Mouse (Mus musculus) lung, embryonic 15.5 days (tissue): ENCODE results near the gene Rhno1. TPM values are rescaled to one million over a fixed set of nuclear protein-coding genes. Genes with fewer than 3 reads are reported as not detected.

Source experiments
- ATAC-seq: fragments of 200-750 bp; cut with Nextera tagmentation; 2 replicates; pipeline ENCODE4 v1.8.0; 2017; ENCODE audit warnings: moderate number of reproducible peaks, borderline replicate concordance; ENCODE audit not compliant: low FRiP score, low TSS enrichment; ENCODE audit errors: extremely low read depth
- H3K27ac ChIP-seq: fragments of 300-500 bp; sonication (generic); 2 replicates; pipeline ENCODE4 v1.5.1; 2015; ENCODE audit warnings: moderate library complexity, mild to moderate bottlenecking, inconsistent platforms
- H3K27me3 ChIP-seq: fragments of 300-500 bp; sonication (generic); 2 replicates; pipeline ENCODE4 v1.6.1; 2015; ENCODE audit warnings: inconsistent platforms
- H3K36me3 ChIP-seq: fragments of 300-500 bp; sonication (generic); 2 replicates; pipeline ENCODE4 v1.6.1; 2015; ENCODE audit warnings: inconsistent platforms
- H3K4me1 ChIP-seq: fragments of 300-500 bp; sonication (generic); 2 replicates; pipeline ENCODE4 v1.6.1; 2015; ENCODE audit warnings: inconsistent platforms
- H3K4me2 ChIP-seq: fragments of 300-500 bp; sonication (generic); 2 replicates; pipeline ENCODE4 v1.6.1; 2015; ENCODE audit warnings: inconsistent platforms, mild to moderate bottlenecking, moderate library complexity
- H3K4me3 ChIP-seq: fragments of 300-500 bp; sonication (generic); 2 replicates; pipeline ENCODE4 v1.5.1; 2015; ENCODE audit warnings: mild to moderate bottlenecking, inconsistent platforms
- H3K9ac ChIP-seq: fragments of 300-500 bp; sonication (generic); 2 replicates; pipeline ENCODE4 v1.6.1; 2015; ENCODE audit warnings: inconsistent platforms
- H3K9me3 ChIP-seq: fragments of 300-500 bp; sonication (generic); 2 replicates; pipeline ENCODE4 v1.6.1; 2016; ENCODE audit warnings: inconsistent platforms
- WGBS: fragments of 180-500 bp; shearing (Covaris S2); methylation state at CpG from one replicate; pipeline ENCODE4 v1.1.7; 2015; 5-methylcytosine and 5-hydroxymethylcytosine counted together
- polyA plus RNA-seq: library from polyadenylated mRNA; unstranded; fragments of >200 nt; fragmentation: Nextera tagmentation; extraction: Ambion mirVana; gene quantifications from 2 replicates; pipeline ENCODE4 v1.2.1, GENCODE M21; 2015

The Rhno1 gene
- polyA plus RNA-seq, 1 experiment from 2014 or later: 125 TPM

- Histone ChIP-seq H3K4me2 (no peak overlapping the region), H3K9ac (no peak overlapping the region), H3K4me3 (no peak overlapping the region), H3K27me3 (no peaks in the 10 kb centered on the region), H3K36me3 (no peaks in the 10 kb centered on the region), H3K9me3 (no peaks in the 10 kb centered on the region), H3K27ac (no peak overlapping the region), H3K4me1 (no peaks in the 10 kb centered on the region)
- ATAC-seq: no peak
- WGBS: 70% methylated on average over 8 of the region's 8 CpGs
Observed at GRCm38 (mm10) chr6:128315597-128315996, 47.1 kb downstream of the Rhno1 start.

- Histone ChIP-seq H3K36me3 (no peaks in the 10 kb centered on the region), H3K9ac (no peak overlapping the region), H3K9me3 (no peaks in the 10 kb centered on the region), H3K27me3 (no peaks in the 10 kb centered on the region), H3K4me1 (no peaks in the 10 kb centered on the region), H3K27ac (no peak overlapping the region), H3K4me3 (no peak overlapping the region), H3K4me2 (no peak overlapping the region)
- no peak for ATAC-seq
- WGBS: 85% methylated on average over 6 of the region's 6 CpGs
Observed at GRCm38 (mm10) chr6:128314796-128315195, 47.9 kb downstream of the Rhno1 start.

GRCm38 (mm10) chr6:128308311-128308710, 54.4 kb downstream of the Rhno1 start:
- no peak overlapping the region for H3K27ac ChIP-seq
- no peak overlapping the region for H3K4me3 ChIP-seq
- no peaks in the 10 kb centered on the region for H3K27me3 ChIP-seq
- H3K4me2 ChIP-seq: no peak overlapping the region
- H3K9me3 ChIP-seq: no peaks in the 10 kb centered on the region
- ATAC-seq: peak; percentile 31
- H3K9ac ChIP-seq: no peak overlapping the region
- H3K4me1 ChIP-seq: no peaks in the 10 kb centered on the region
- H3K36me3 ChIP-seq: no peaks in the 10 kb centered on the region
- WGBS: 24% methylated on average over 4 of the region's 4 CpGs

Other genes starting within 250 kb of the Rhno1 start
- 128 and 130 TPM in 2 replicates for gene Tspan9, start 219.3 kb downstream of the Rhno1 start, polyA plus RNA-seq
- gene Tead4, start 62.1 kb downstream of the Rhno1 start, polyA plus RNA-seq: 5.1 and 5.6 TPM in 2 replicates
- gene Tulp3, start 7.1 kb downstream of the Rhno1 start, polyA plus RNA-seq: 16.6 and 21.6 TPM in 2 replicates
- 37.7 and 41.1 TPM in 2 replicates for gene Foxm1, start 56 bp upstream of the Rhno1 start, polyA plus RNA-seq
- gene Tex52, start 12.5 kb upstream of the Rhno1 start, polyA plus RNA-seq: 0.22 and 0.48 TPM in 2 replicates
- not detected in 2 replicates for gene Gm44596, start 12.6 kb upstream of the Rhno1 start, polyA plus RNA-seq
- 3.0 and 3.7 TPM in 2 replicates for gene Nrip2, start 36.4 kb upstream of the Rhno1 start, polyA plus RNA-seq
- 33.4 and 33.7 TPM in 2 replicates for gene Itfg2, start 62.0 kb upstream of the Rhno1 start, polyA plus RNA-seq
- gene Fkbp4, start 75.8 kb upstream of the Rhno1 start, polyA plus RNA-seq: 470 and 477 TPM in 2 replicates
- 0.25 and 2.0 TPM in 2 replicates for gene Pzp, start 163.8 kb upstream of the Rhno1 start, polyA plus RNA-seq
- gene A2ml1, start 218.7 kb upstream of the Rhno1 start, polyA plus RNA-seq: 2.4 and 2.8 TPM in 2 replicates